Mouse (Mus musculus): ENCODE results near the gene Spaar.
"Not testable (repeated sequence)": the region's sequence is repeated elsewhere in the genome, so short reads cannot be mapped to it uniquely, and the experiment has no call there.

Spaar gene

DNA sequence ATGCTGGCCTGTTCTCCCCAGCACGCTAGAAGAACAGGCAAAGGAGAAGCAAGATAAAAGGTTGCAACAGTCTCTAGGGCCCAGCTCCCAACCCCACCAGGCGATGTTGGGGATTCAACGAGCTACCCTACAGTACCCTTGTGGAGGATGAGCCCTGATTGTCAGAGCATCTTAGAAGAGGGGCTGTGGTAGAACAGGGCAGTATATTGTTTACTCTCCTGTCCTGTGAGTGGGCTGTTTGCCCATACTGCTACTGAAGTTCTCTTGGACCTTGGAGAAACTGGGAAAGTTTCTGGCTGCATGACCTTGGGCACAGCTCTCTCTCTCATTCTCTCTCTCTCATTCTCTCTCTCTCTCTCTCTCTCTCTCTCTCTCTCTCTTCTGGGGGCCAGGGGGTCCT, 708 bp upstream of the Spaar start:
- DNase-seq: no peak

DNA sequence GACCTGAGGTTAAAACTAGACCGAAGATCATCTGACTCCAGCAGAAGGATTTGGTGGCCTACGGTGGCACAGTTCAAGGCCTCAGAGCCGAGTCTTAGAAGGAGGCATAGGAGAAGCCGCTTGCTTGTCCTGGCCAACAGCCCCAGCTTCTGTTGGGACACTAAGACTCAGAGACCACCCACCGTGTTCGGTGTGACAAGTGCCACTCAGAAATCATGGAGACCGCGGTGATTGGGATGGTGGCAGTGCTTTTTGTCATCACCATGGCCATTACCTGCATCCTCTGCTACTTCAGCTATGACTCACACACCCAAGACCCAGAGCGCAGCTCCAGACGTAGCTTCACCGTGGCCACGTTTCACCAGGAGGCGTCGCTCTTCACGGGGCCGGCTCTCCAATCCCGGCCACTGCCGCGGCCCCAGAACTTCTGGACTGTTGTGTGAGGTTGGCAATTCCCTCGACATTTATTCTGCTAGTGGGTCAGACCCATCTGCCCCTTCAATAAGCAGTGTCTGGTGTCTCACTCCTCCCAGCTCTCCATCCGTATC, 990 bp downstream of the Spaar start:
- DNase-seq: no peak

DNA sequence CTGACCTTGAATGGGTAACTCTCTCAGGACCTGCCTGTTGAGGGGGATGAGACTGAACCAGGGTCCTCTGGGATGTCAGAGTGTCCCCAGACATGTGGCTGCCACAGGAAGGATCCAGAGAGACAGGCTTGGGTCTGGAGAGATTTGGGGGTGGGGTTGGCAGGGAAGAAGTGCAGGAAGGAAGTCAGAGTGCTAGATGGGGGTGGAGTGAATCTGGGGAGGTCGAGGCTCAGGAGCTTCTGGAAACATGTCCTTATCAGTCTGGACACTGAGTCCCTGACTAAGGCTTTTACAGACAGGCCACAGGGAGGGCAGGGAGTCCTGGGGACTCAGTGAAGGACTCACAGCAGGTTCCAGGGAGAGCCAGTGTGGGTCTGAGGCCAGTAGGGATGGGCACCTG, 2.3 kb downstream of the Spaar start:
- DNase-seq: no peak

DNA sequence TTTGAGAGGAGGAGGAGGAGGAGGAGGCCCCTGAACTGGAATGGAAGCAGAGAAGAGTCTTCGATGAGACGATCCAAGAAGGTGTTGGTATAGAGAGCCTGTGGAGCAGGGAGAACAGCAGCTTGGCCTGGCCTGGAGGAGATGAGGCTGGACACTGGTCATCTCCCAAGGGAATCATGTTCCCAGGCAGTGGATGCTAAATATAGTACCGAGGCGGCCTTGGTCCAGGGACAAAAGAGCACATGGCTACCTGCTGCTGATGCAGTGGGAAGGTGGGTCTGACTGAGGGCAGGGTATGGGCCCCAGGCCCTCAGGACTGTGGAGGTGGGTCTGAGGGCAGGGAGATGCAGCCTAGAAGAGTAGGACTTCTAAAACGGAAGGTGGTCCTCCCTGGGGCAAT, 3.4 kb downstream of the Spaar start:
- DNase-seq: no peak

DNA sequence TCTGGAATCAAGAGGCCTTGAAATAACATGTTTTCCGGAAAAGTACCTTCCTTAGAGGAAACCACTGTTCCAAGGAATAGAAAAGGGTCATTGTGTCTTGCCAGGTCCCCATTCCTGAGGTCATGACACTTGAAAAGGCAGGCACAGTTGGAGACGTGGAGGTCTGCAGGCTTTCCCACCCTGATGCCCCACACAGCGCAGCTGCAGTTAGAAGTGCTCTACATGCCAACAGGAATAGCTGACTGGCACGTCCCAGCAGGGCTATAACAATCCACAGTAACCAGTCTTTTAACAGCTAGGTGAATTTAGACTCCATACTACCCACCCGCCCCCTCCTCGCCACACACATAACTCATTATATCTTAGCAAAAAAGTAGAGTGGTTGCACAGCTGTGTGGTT, 7.3 kb downstream of the Spaar start:
- DNase-seq: no peak

DNA sequence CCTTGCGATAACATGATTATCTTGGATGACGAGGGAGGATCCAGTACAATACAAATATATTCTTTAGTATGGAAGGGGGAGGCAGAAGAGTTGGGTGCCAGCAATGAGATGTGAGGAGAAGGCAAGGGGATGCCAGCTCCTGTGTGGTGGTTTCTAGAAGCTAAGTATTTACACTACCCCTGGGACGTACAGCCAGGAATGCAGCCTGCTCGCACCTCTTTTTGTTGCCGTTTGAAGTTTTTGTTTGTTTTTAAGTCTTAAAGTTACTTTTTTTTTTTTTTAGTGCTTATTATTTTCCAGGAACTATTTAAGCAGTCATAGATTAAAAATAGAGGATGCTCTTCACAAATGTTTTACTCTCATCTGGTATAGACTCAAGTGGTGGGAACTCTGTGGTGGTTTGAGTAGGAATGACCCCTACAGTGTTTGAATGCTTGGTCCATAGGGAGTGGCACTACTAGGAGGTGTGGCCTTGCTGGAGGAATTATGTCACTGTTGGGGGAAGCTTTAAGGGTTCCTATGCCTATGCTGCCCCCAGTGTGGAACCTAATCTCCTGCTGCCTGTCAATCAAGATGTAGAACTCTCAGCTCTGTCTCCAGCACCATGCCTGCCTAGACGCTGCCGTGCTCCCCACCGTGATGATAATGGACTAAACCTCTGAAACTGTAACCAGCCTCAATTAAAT, 9.3 kb downstream of the Spaar start:
- DNase-seq: no peak

DNA sequence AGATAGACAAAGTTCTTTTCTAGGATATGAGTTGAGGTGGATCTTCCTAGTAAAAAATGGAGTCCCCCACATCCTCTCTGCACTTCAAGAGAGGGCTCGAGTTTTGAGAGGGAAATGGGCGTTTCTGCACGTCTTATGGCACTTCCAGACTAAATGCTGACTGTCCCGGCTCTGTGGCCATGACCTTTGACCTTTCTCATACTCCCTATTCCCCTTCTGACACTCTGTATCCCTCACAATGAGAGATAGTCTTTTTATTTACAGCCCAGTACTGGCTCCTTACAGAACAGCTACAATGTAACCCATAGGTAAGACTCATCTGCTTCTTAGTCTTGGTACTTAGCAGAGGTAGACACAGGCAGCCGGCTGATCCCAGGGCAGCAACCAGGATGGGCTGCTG, 11.7 kb downstream of the Spaar start:
- no peak for DNase-seq

DNA sequence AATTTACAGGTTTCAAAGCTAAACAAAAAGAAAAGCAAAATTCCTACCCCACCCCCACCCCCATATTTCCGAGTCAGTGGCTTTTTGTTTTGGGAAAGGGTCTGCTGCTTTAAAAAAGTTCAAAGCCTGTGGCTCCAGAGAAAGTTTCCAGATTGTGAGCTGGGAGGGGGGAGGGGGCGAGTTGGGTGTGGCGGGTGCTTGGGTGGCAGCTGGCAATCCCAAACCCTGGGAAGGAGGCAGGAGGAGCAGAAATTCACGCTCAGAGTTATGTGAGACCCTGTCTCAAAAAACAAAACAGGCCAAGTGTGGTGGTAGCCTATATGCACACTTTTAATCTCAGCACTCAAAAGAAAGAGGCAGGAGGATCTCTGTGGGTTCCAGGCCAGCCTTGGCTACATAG, 12.8 kb downstream of the Spaar start:
- no peak for DNase-seq

DNA sequence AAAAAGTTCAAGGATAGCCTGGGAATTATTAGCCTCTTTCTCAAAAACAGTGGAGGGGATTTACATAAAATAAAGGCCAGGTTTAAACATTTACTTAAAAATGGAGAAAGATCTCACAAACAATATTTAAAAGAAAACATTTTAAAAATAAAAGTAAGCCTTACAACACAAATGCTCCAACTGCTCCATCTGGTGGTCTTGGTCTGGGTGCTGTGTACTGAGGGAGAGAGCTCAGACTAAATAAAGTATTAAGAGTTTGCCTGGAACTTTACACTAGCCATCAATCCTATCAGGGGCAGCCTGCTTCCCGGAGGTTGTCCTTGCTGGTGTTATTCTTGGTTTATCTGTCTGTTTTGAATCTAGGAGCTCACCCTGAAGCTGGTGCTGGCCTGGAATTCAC, 13.3 kb downstream of the Spaar start:
- DNase-seq: no peak

DNA sequence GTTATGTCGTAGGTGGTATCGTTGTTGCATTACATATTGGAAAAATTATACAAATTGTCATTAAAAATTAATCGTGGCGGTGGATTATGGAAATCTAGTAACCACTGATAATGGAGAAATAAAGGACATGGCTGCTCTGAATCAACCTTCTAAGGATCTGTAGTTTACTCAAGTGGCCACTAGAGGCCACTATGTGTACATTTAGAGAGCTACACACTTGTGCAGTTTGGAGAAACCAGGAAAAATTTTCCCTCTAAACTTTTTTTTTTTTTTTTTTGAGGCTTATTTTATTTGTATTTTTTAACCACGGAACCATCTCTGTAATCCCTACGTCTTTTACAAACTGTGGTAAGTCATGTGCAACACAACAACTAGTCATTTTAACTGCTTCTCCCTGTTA, 15.4 kb downstream of the Spaar start:
- DNase-seq: no peak

DNA sequence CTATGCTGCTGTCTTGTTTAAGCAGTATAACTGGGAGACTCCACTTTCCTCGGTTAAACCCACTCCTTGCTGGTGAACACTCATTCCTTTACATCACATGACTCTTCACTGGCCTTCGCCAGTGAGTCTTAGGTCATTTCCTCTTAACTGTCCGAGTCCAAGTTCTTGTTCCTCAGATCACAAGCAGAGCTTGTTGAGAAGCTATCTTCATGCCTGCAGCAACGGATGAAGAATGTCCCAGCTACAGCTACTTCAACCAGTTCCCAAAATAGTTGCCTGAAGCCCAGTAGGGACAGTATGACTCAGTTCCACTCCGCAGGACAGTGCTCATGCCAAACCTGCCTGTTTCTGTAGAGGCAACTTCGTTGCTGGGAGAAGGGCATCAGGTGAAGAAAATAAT, 27.4 kb downstream of the Spaar start:
- DNase-seq: no peak

DNA sequence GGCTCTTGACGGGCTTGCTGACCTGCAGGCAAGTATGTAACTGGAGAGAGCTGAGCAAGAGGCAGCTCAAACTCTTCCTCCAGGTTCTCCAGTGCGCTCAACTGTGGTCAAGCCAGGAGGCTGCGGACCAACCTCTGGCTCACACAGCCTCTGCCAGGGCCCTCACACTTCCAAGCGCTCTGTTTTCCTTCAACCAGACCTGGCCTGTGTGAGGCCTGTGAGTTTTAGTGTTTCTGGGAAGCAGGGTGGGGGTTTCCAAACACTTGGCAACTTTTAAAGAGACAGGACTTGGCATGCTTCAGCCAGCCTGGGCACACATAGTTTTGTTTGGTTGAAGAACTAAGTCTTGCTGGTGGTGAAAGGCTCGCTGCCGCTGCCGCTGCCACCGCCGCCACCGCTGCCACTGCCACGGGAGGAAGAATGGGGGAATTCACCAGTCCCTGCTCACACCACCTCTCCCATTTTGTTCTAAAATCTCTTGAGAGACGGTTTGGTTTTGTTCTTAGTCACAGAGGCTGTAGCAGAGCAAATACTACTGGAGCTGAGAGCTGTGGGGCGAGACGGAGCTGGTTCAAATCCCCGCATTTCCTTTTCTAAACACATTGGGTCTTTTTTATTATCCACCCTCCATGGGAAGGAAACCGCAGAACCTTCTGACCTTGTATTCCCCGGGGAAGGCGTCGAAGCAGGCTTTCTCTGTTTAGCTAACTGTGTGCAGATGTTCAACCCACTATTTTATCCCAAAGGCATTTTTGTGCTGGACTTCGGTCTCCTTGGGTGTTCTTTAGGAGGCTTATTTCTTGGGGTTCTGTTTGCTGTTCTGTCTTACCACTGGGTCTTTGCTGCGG, 30.0 kb downstream of the Spaar start:
- DNase-seq: no peak

DNA sequence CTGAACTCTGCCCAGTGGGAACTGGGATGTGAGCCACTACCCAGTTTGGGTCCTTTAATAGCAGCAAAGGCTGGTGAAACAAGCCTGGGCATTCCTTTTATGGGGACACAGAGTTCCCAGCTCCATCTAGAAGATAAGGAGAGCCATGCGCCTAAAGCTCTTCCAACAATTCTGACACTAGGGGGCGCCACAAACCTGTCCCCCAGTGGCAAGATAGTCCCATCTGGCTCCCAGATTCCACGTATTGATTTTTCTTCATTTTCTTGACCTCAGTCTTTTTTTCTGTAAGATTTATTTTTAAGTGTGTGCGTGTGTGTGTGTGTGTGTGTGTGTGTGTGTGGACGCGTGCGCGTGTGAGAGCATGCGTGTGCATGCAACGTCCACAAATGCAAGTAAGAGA, 30.6 kb downstream of the Spaar start:
- DNase-seq: peak; percentile 26

DNA sequence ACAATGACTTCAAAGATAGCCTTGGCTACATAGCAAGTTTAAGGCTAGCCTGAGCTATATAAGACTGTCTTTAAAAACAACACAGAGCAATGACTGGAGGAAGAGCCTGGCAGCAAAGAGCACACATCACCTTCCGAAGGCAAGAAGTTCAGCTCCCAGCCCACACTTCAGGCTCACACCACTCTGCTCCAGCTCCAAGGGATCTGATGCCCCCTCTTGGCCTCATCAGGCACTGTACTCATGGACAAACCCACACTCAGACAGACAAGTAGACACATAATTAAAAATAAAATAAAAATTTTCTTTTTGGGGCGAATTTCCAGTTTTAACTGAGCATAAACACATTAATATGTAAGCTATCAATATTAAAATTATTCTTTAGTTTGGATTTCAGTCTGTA, 31.5 kb downstream of the Spaar start:
- DNase-seq: no peak

DNA sequence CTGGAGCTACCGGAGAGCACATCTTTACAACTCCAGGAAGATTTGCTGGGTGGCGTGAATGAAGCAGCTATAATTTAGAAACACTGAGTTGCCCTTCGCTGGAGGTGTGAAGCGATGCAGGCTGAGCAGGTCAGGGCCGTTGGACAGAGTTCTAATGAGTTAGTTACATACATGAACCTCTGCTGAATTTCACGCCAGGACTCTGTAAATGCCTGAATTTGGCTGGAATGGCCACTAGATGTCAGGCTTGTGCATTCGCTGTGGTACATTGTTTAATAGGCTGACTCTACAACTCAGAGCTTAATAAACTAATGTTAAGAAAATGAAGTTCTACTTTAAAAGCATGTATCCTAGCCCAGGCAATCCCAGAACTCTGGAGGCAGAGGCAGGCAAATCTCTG, 33.6 kb downstream of the Spaar start:
- peak; percentile 28 for DNase-seq

DNA sequence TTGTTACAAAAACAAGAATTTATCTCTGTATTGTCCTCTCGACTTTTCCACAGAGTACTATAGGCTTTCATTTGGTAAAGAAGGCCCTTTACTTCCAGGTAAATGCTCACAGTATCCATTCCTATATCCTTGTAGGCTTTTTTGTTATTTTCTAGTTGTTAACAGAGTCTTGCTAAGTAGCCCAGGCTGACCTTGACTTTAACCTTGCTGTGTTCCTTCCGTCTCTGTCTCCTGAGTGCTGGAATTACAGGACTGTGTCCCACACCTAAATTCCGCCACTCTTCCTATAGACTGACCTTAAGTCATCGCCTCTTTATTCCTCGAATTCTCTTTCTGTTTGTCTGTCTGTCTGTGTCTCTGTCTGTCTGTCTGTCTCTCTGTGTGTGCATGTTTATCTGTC, 38.5 kb downstream of the Spaar start:
- no peak for DNase-seq

DNA sequence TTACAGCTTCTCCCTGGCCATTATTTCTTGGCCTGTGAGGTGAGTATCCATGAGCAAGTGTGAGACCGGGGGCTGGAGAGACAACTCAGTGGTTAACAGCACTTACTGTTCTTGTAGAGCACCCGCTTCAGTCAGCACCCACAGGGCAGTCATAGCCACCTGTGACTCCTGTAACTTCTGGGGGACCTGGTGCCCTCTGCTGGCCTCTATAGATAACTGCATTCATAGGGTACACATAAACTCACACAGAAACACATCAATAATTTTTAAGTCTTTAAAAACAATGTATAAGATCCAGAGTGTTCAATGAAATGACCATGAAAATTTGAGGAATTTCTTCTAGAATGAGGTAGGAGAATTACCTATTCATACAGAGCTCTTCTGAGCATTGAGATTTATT, 39.5 kb downstream of the Spaar start:
- no peak for DNase-seq

DNA sequence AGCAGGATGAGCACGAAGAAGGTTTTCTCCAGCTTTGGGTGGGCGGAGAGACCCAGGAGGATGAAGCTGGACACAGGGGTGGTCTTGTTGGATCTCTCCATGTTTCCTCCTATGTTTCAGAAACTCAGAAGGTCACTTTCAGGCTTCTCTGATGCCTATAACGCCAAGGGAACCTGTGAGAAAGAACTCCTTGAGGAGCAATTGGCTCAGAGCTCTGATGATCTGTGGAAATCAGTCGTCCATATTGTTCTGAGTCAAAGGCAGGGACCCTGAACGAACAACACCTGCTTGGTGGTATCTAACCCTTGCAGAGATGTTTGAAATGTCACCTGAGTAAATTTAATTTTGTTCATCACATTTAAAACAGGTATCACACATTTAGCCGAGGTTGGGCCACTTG, 41.1 kb downstream of the Spaar start, which contains the start of gene Olfr159:
Olfr159 (minus strand) TSS at position 101 of the 400 bp plus-strand sequence.
- DNase-seq: no peak

DNA sequence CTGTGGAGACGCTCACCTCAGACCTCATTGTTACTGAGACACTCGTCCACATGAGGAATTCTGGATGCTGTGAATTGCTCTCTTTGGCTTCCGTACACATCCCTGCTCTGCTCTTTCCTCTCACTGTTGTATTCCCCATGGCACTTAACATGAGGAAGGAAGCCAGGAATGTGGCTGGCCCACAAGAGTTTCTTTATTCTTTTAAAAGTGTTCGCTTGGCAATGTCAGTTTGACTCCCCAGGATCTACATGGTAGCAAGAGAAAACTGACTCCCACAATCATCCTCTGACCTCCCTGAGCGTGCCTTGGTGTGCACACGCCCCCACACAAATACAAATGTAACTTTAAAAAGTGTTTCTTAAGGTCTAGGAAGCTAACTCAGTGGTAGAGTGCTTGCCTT, 41.8 kb downstream of the Spaar start:
- DNase-seq: no peak

DNA sequence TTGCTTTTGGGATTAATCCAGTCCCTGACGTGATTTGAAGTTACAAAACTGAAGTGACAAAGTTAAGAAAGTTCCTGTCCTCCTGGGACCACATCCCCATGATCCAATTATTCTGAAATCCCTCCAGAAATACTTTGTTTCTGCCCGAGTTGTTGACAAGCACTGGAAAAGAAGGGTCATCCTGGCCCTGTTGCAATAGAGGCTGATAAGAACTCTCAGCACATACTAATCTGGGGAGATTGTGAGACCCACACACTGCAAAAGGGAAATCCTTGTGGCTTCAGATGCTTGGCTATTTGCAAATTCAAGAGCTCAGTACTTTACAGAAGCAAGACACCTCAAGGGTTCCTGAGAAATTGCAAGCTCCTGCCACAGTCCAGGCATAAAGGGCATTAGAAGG, 42.5 kb downstream of the Spaar start:
- no peak for DNase-seq

DNA sequence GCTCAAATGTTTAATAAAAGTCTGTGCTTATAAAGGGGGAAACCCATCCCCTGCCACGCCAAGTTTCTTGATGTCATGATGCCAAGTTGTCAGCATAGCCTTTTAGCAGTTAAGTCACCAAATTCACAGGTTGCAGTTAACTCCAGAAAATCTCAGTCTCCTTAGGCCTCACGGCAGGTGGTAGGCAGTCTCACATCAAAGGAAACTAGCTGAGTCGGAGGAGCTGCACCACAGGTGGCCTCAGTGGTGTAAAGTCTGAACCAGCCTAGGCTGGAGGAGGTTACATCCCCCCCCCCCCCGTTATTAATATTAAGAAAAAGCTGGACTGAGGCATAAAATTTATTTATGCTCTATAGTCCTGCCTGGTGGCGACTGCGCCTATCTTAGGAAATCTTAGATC, 65.5 kb downstream of the Spaar start:
- DNase-seq: no peak

DNA sequence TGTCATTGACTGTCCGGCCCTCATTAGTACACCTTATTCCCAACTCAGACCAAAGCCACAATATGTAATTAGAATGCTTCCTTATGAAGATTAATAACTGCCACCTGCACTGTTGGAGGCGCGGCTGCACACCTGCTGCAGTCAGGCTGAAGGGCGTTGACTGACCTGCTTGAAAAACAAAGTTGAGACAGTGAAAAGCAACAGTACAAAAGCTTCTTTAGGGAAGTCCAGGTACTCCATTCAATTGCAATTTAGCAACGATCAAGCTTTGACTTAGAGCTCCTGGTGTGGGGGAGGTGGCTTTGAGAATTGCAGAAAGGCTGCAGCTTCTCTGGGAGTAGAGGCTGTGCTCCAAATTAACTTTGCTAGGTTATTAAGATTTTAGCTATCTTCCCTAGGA, 66.0 kb downstream of the Spaar start:
- DNase-seq: not testable (repeated sequence)

DNA sequence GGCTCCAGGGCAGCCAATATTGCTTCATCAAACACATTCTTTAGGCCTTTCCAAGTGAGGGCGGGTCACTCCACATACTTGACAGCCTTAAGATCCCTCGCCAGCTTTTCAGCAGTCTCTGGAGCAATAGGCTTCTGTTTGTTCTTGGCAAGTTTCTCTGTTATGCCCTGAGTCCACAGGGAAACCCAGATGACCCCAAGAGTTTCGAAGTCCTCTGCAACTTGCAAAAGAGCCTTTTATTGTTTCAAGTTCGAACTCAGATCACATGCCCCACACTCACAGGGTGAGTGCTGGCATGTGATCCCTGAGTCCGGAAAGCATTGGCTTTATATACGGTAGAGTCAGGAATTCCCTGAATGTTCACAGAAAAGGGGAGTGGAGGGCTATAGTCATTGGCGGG, 69.1 kb downstream of the Spaar start:
- DNase-seq: no peak

All from thymus, postnatal 14 days (tissue).